8 mouse cellular contexts compared by ENCODE assay signal in genomic region chr7:47081277-47081676, GRCm38 (mm10). TPM values are rescaled to one million over a fixed set of nuclear protein-coding genes. Genes with fewer than 3 reads are reported as not detected.
DNase-seq lines count a peak whose midpoint lies in the region; ATAC-seq and TF ChIP-seq lines count a peak whose summit lies in the region.

No protein-coding gene starts in this region.

- TF ChIP-seq EP300 in CH12.LX (IDR thresholded peaks at IDR 0.05; ENCODE audit: low read length), result no peak

- no peak overlapping the region for H3K4me2 ChIP-seq in CH12.LX (ENCODE audit: insufficient read depth, low read depth, poor library complexity, severe bottlenecking)
- no peak overlapping the region for H3K4me2 ChIP-seq in embryonic facial prominence, embryonic 13.5 days

- peak; percentile 88 for TF ChIP-seq RAD21 in CH12.LX (IDR thresholded peaks at IDR 0.05; ENCODE audit: low read depth, low read length)

- ATAC-seq in embryonic facial prominence, embryonic 13.5 days (ENCODE audit: insufficient number of reproducible peaks, insufficient read depth, low FRiP score, low TSS enrichment, low read depth), result no peak

- H3K4me1 ChIP-seq in CH12.LX (ENCODE audit: control insufficient read depth in 1 of 2, insufficient read depth in 2 of 2), result peaks cover 2 to 35% of the 10 kb centered on the region in 2 experiments; a peak in 3 of 4 replicates
- no peaks in the 10 kb centered on the region for H3K4me1 ChIP-seq in embryonic facial prominence, embryonic 13.5 days

- no peak overlapping the region for H3K4me3 ChIP-seq in CH12.LX (replicated peaks in 1 of 3; ENCODE audit: low read depth in 2 of 3, low read length in 2 of 3, poor library complexity in 1 of 3)
- H3K4me3 ChIP-seq in embryonic facial prominence, embryonic 13.5 days, result no peak overlapping the region

- intact Hi-C loops in heart, postnatal 14 days (cut with DNase I), result loop anchor here (1.0 to 2.0 kb wide), 3 partner anchors 58 to 118 kb away; no protein-coding TSS in a partner anchor

- dilution Hi-C loops in CH12.LX (cut with MboI; ENCODE audit: extremely low pct_ligation_motif_present, extremely low pct_unique_long_range_greater_than_20kb, low sequenced_read_pairs), result no loop called here

- no peak overlapping the region for H3K9ac ChIP-seq in CH12.LX (ENCODE audit: insufficient read depth, low read depth)
- H3K9ac ChIP-seq in embryonic facial prominence, embryonic 13.5 days, result 0 out of 2 replicates have a peak overlapping the region, but pooled peaks have one; percentile 27

- peak; percentile 76 for DNase-seq in CH12.LX (ENCODE audit: extremely low read depth)
- DNase-seq in adrenal gland, postnatal 14 days, result peak; percentile 86
- DNase-seq in heart, postnatal 14 days, result peak; percentile 79 to 88
- DNase-seq in layer of hippocampus, adult 11-12 months (ENCODE audit: low spot score), result peak; percentile 87
- DNase-seq in lung, postnatal 14 days, result peak; percentile 81
- peak; percentile 48 for DNase-seq in retina, postnatal 7 days (ENCODE audit: low read depth, low spot score)
- peak; percentile 78 for DNase-seq in urinary bladder, postnatal 14 days (ENCODE audit: low spot score)

- no peaks in the 10 kb centered on the region for H3K9me3 ChIP-seq in CH12.LX (replicated peaks; ENCODE audit: low read length)
- H3K9me3 ChIP-seq in embryonic facial prominence, embryonic 13.5 days, result no peaks in the 10 kb centered on the region

- H3K79me2 ChIP-seq in CH12.LX (replicated peaks; ENCODE audit: control insufficient read depth, extremely low read depth, insufficient read depth, poor library complexity, severe bottlenecking), result no peaks in the 10 kb centered on the region

- peak; percentile 60 to 94 for TF ChIP-seq CTCF in CH12.LX (conservative IDR thresholded peaks at IDR 0.05 in 1 of 2, IDR thresholded peaks at IDR 0.05 in 1 of 2; ENCODE audit: low read depth in 2 of 2, low read length in 2 of 2)

- in situ Hi-C loops in CH12.LX (cut with MboI; ENCODE audit: low pct_ligation_motif_present, low pct_unique_long_range_greater_than_20kb, low sequenced_read_pairs), result loop anchor here (5.0 kb wide), 1 partner anchor 61 kb away; no protein-coding TSS in a partner anchor

- peaks cover 0 to 10% of the 10 kb centered on the region in 2 experiments for H3K36me3 ChIP-seq in CH12.LX (replicated peaks in 1 of 2; ENCODE audit: control insufficient read depth in 1 of 2, insufficient read depth in 1 of 2, low read length in 1 of 2)
- no peaks in the 10 kb centered on the region for H3K36me3 ChIP-seq in embryonic facial prominence, embryonic 13.5 days

- no peaks in the 10 kb centered on the region for H3K27me3 ChIP-seq in CH12.LX (replicated peaks)
- H3K27me3 ChIP-seq in embryonic facial prominence, embryonic 13.5 days, result no peaks in the 10 kb centered on the region

- no peak for TF ChIP-seq POLR2A in CH12.LX (IDR thresholded peaks at IDR 0.05; ENCODE audit: low read depth, low read length)

- 35% methylated on average over 6 of the region's 6 CpGs for WGBS in embryonic facial prominence, embryonic 13.5 days

- no peak overlapping the region for H3K27ac ChIP-seq in CH12.LX (ENCODE audit: insufficient read depth, low read depth)
- no peak overlapping the region for H3K27ac ChIP-seq in embryonic facial prominence, embryonic 13.5 days

TF ChIP-seq in CH12.LX, 34 proteins besides CTCF, POLR2A, EP300 and RAD21:
- no peak for TF ChIP-seq MAFK (IDR thresholded peaks at IDR 0.05; ENCODE audit: insufficient replicate concordance, low read length)
- TF ChIP-seq SIN3A (IDR thresholded peaks at IDR 0.05; ENCODE audit: low read length), result 0 out of 2 replicates have a peak, but pooled peaks have one; percentile 40
- no peak for TF ChIP-seq UBTF (IDR thresholded peaks at IDR 0.05; ENCODE audit: low read depth, low read length)
- TF ChIP-seq MAZ (IDR thresholded peaks at IDR 0.05; ENCODE audit: low read depth, low read length), result 0 out of 2 replicates have a peak, but pooled peaks have one; percentile 33
- no peak for TF ChIP-seq KAT2A (IDR thresholded peaks at IDR 0.05; ENCODE audit: insufficient replicate concordance, low read length)
- peak; percentile 35 for TF ChIP-seq ZNF384 (IDR thresholded peaks at IDR 0.05; ENCODE audit: low read depth, low read length)
- TF ChIP-seq SMC3 (IDR thresholded peaks at IDR 0.05; ENCODE audit: low read depth, low read length), result peak; percentile 99
- TF ChIP-seq PAX5 (IDR thresholded peaks at IDR 0.05; ENCODE audit: low read length), result no peak
- no peak for TF ChIP-seq MXI1 (IDR thresholded peaks at IDR 0.05; ENCODE audit: low read depth, low read length)
- TF ChIP-seq HCFC1 (IDR thresholded peaks at IDR 0.05; ENCODE audit: low read depth, low read length), result no peak
- TF ChIP-seq NRF1 (IDR thresholded peaks at IDR 0.05; ENCODE audit: low read depth, low read length), result no peak
- TF ChIP-seq GABPA (IDR thresholded peaks at IDR 0.05; ENCODE audit: insufficient replicate concordance, low read depth, low read length), result no peak
- no peak for TF ChIP-seq ZKSCAN1 (IDR thresholded peaks at IDR 0.05; ENCODE audit: borderline replicate concordance, low read depth, low read length)
- TF ChIP-seq MYC (IDR thresholded peaks at IDR 0.05; ENCODE audit: low read depth, low read length), result 0 out of 2 replicates have a peak, but pooled peaks have one; percentile 13
- no peak for TF ChIP-seq TCF12 (IDR thresholded peaks at IDR 0.05; ENCODE audit: low read depth, low read length)
- no peak for TF ChIP-seq POLR2AphosphoS2 (IDR thresholded peaks at IDR 0.05; ENCODE audit: low read depth, low read length)
- peak; percentile 12; the same call in 1 of the 2 replicates for TF ChIP-seq MAX (IDR thresholded peaks at IDR 0.05; ENCODE audit: low read length)
- TF ChIP-seq ZMIZ1 (IDR thresholded peaks at IDR 0.05; ENCODE audit: low read depth, low read length), result no peak
- TF ChIP-seq ELF1 (IDR thresholded peaks at IDR 0.05; ENCODE audit: low read depth, low read length), result peak; percentile 60
- no peak for TF ChIP-seq JUN (IDR thresholded peaks at IDR 0.05; ENCODE audit: insufficient read depth, low read depth, low read length)
- no peak for TF ChIP-seq RCOR1 (conservative IDR thresholded peaks at IDR 0.05; ENCODE audit: low read depth, low read length)
- no peak for TF ChIP-seq E2F4 (IDR thresholded peaks at IDR 0.05; ENCODE audit: insufficient replicate concordance, low read depth, low read length)
- 0 out of 2 replicates have a peak, but pooled peaks have one; percentile 16 for TF ChIP-seq IRF4 (IDR thresholded peaks at IDR 0.05; ENCODE audit: low read depth, low read length)
- TF ChIP-seq MEF2A (IDR thresholded peaks at IDR 0.05; ENCODE audit: borderline replicate concordance, low read depth, low read length), result no peak
- TF ChIP-seq CHD2 (IDR thresholded peaks at IDR 0.05; ENCODE audit: low read length), result no peak
- TF ChIP-seq NELFE (IDR thresholded peaks at IDR 0.05; ENCODE audit: low read depth, low read length), result no peak
- TF ChIP-seq BHLHE40 (IDR thresholded peaks at IDR 0.05; ENCODE audit: low read depth, low read length), result no peak
- TF ChIP-seq CHD1 (IDR thresholded peaks at IDR 0.05; ENCODE audit: low read depth, low read length), result no peak
- TF ChIP-seq TBP (conservative IDR thresholded peaks at IDR 0.05; ENCODE audit: low read depth, low read length), result no peak
- TF ChIP-seq USF1 (IDR thresholded peaks at IDR 0.05; ENCODE audit: low read depth, low read length), result no peak
- no peak for TF ChIP-seq ETS1 (conservative IDR thresholded peaks at IDR 0.05; ENCODE audit: low read depth, low read length)
- TF ChIP-seq ZC3H11A (IDR thresholded peaks at IDR 0.05; ENCODE audit: low read depth, low read length), result peak; percentile 85
- no peak for TF ChIP-seq JUND (conservative IDR thresholded peaks at IDR 0.05; ENCODE audit: low read depth, low read length)
- no peak for TF ChIP-seq USF2 (conservative IDR thresholded peaks at IDR 0.05; ENCODE audit: low read depth, low read length)

RNA-seq across cellular contexts. Expression of gene Tmem86a, which starts 30.9 kb away (rescaled TPM):
- total RNA-seq in CH12.LX (2012; rRNA removed), result 0.29 and 0.30 TPM in 2 replicates
- total RNA-seq in CH12.LX (2014; rRNA removed), result 0.61 and 0.82 TPM in 2 replicates
- 1.5 and 2.0 TPM in 2 replicates for polyA plus RNA-seq in CH12.LX (2012; ENCODE audit: insufficient read length, low read depth)
- 21.8 and 29.2 TPM in 2 replicates for total RNA-seq in adrenal gland, postnatal 14 days (2021)
- 17.4 and 18.9 TPM in 2 replicates for polyA plus RNA-seq in embryonic facial prominence, embryonic 13.5 days (2015; fragmentation: Nextera tagmentation; extraction: Ambion mirVana)
- 10 to 100 TPM; 26.4 to 31.0 TPM for total RNA-seq in heart, postnatal 14 days (2021)

RNA-seq across cellular contexts. Expression of gene Ptpn5, which starts 52.2 kb away (rescaled TPM):
- total RNA-seq in CH12.LX (2012; rRNA removed) (1.6 and 1.9 TPM in 2 replicates), CH12.LX (2014; rRNA removed) (0.90 TPM in 2 replicates)
- 3.0 and 3.4 TPM in 2 replicates for polyA plus RNA-seq in CH12.LX (2012; ENCODE audit: insufficient read length, low read depth)
- 0.90 and 1.4 TPM in 2 replicates for total RNA-seq in adrenal gland, postnatal 14 days (2021)
- polyA plus RNA-seq in embryonic facial prominence, embryonic 13.5 days (2015; fragmentation: Nextera tagmentation; extraction: Ambion mirVana), result 0.61 and 1.5 TPM in 2 replicates
- total RNA-seq in heart, postnatal 14 days (2021), result not detected

Comparison
In these comparisons a context has a peak if more than half of its experiments do, and no peak if none do; other contexts are left out.
1. RNA of gene Tmem86a, which starts 30.9 kb away (total RNA-seq): 26.4 to 31.0 TPM in heart, postnatal 14 days and 21.8 to 29.2 TPM in adrenal gland, postnatal 14 days; 0.29 to 0.82 TPM in CH12.LX; every median in the first group is over 10 times any median in the second.
2. Peak in every context shown above with its lines, with median percentiles within 50 percentile points of each other: DNase-seq.